Mouse (Mus musculus): Measurements from ENCODE around the gene Nrn1l. TPM values are rescaled to one million over a fixed set of nuclear protein-coding genes. Genes with fewer than 3 reads are reported as not detected.

The Nrn1l gene
- polyA plus RNA-seq, 1 experiment from 2014 or later = 0.73 TPM

GRCm38 (mm10) chr8:105900941-105901616, 7.7 kb downstream of the Nrn1l start:
- Histone ChIP-seq H3K27me3 (ENCODE audit: insufficient read depth, poor library complexity, severe bottlenecking) (no peaks in the 10 kb centered on the region), H3K27ac (peak overlapping the region; percentile 98), H3K36me3 (no peaks in the 10 kb centered on the region), H3K4me1 (replicated peaks) (peaks cover 13% of the 10 kb centered on the region), H3K9me3 (no peaks in the 10 kb centered on the region), H3K4me3 (peak overlapping the region; percentile 93)
- DNase-seq (ENCODE audit: low spot score) = no peak
- 43% methylated on average over 16 of the region's 16 CpGs for WGBS

GRCm38 (mm10) chr8:105919390-105919789, 26.0 kb downstream of the Nrn1l start:
- peaks cover 46% of the 10 kb centered on the region for H3K36me3 ChIP-seq
- H3K9me3 ChIP-seq = no peaks in the 10 kb centered on the region
- H3K4me1 ChIP-seq (replicated peaks) = no peaks in the 10 kb centered on the region
- H3K27ac ChIP-seq = no peak overlapping the region
- no peak for DNase-seq (ENCODE audit: low spot score)
- 85% methylated on average over 3 of the region's 3 CpGs for WGBS
- no peak overlapping the region for H3K4me3 ChIP-seq
- no peaks in the 10 kb centered on the region for H3K27me3 ChIP-seq (ENCODE audit: insufficient read depth, poor library complexity, severe bottlenecking)

GRCm38 (mm10) chr8:105925123-105925522, 31.8 kb downstream of the Nrn1l start:
- Histone ChIP-seq H3K36me3 (peaks cover 31% of the 10 kb centered on the region), H3K27me3 (ENCODE audit: insufficient read depth, poor library complexity, severe bottlenecking) (no peaks in the 10 kb centered on the region), H3K27ac (no peak overlapping the region), H3K4me3 (no peak overlapping the region), H3K4me1 (replicated peaks) (no peaks in the 10 kb centered on the region), H3K9me3 (no peaks in the 10 kb centered on the region)
- 74% methylated on average over 3 of the region's 3 CpGs for WGBS
- no peak for DNase-seq (ENCODE audit: low spot score)

GRCm38 (mm10) chr8:105930602-105931001, 37.2 kb downstream of the Nrn1l start:
- peak overlapping the region; percentile 83 for H3K27ac ChIP-seq
- WGBS = 13% methylated on average over 8 of the region's 8 CpGs
- H3K4me3 ChIP-seq = no peak overlapping the region
- peaks cover 40% of the 10 kb centered on the region for H3K36me3 ChIP-seq
- H3K27me3 ChIP-seq (ENCODE audit: insufficient read depth, poor library complexity, severe bottlenecking) = no peaks in the 10 kb centered on the region
- no peaks in the 10 kb centered on the region for H3K9me3 ChIP-seq
- H3K4me1 ChIP-seq (replicated peaks) = peaks cover 13% of the 10 kb centered on the region
- peak; percentile 82 for DNase-seq (ENCODE audit: low spot score)

- H3K27ac ChIP-seq = no peak overlapping the region
- peaks cover 40% of the 10 kb centered on the region for H3K36me3 ChIP-seq
- no peaks in the 10 kb centered on the region for H3K9me3 ChIP-seq
- H3K4me1 ChIP-seq (replicated peaks) = peaks cover 19% of the 10 kb centered on the region
- DNase-seq (ENCODE audit: low spot score) = no peak
- no peaks in the 10 kb centered on the region for H3K27me3 ChIP-seq (ENCODE audit: insufficient read depth, poor library complexity, severe bottlenecking)
- WGBS = 96% methylated on average over 3 of the region's 3 CpGs
- no peak overlapping the region for H3K4me3 ChIP-seq
Measured at GRCm38 (mm10) chr8:105931271-105931670, 37.9 kb downstream of the Nrn1l start.

- no peaks in the 10 kb centered on the region for H3K27me3 ChIP-seq (ENCODE audit: insufficient read depth, poor library complexity, severe bottlenecking)
- peaks cover 36% of the 10 kb centered on the region for H3K36me3 ChIP-seq
- H3K27ac ChIP-seq = no peak overlapping the region
- WGBS = 92% methylated on average over 11 of the region's 11 CpGs
- H3K9me3 ChIP-seq = no peaks in the 10 kb centered on the region
- no peak for DNase-seq (ENCODE audit: low spot score)
- peaks cover 28% of the 10 kb centered on the region for H3K4me1 ChIP-seq (replicated peaks)
- no peak overlapping the region for H3K4me3 ChIP-seq
Measured at GRCm38 (mm10) chr8:105932525-105932924, 39.2 kb downstream of the Nrn1l start.

GRCm38 (mm10) chr8:105933762-105934161, 40.4 kb downstream of the Nrn1l start, which contains the start of gene Ctrl:
Ctrl (minus strand) TSS chr8:105933862.
- Histone ChIP-seq H3K27me3 (ENCODE audit: insufficient read depth, poor library complexity, severe bottlenecking) (no peaks in the 10 kb centered on the region), H3K27ac (no peak within 1 kb of the TSS), H3K4me3 (no peak within 1 kb of the TSS), H3K4me1 (replicated peaks) (peaks cover 37% of the 10 kb centered on the region), H3K9me3 (no peaks in the 10 kb centered on the region), H3K36me3 (peaks cover 36% of the 10 kb centered on the region)
- no peak for DNase-seq (ENCODE audit: low spot score)
- 90% methylated on average over 2 of the region's 2 CpGs for WGBS

- DNase-seq (ENCODE audit: low spot score) = no peak
- Histone ChIP-seq H3K4me3 (no peak overlapping the region), H3K4me1 (replicated peaks) (peaks cover 37% of the 10 kb centered on the region), H3K27ac (no peak overlapping the region), H3K36me3 (peaks cover 31% of the 10 kb centered on the region), H3K9me3 (no peaks in the 10 kb centered on the region), H3K27me3 (ENCODE audit: insufficient read depth, poor library complexity, severe bottlenecking) (no peaks in the 10 kb centered on the region)
- WGBS = 81% methylated on average over 6 of the region's 6 CpGs
Measured at GRCm38 (mm10) chr8:105935105-105935504, 41.7 kb downstream of the Nrn1l start.

- Histone ChIP-seq H3K27ac (peak overlapping the region; percentile 95), H3K4me3 (peak overlapping the region; percentile 86), H3K27me3 (ENCODE audit: insufficient read depth, poor library complexity, severe bottlenecking) (no peaks in the 10 kb centered on the region), H3K9me3 (no peaks in the 10 kb centered on the region), H3K36me3 (peaks cover 24% of the 10 kb centered on the region), H3K4me1 (replicated peaks) (peaks cover 28% of the 10 kb centered on the region)
- WGBS = 29% methylated on average over 7 of the region's 7 CpGs
- DNase-seq (ENCODE audit: low spot score) = no peak
Measured at GRCm38 (mm10) chr8:105935863-105936603, 42.7 kb downstream of the Nrn1l start.

GRCm38 (mm10) chr8:105936866-105937475, 43.6 kb downstream of the Nrn1l start:
- Histone ChIP-seq H3K4me1 (replicated peaks) (peaks cover 27% of the 10 kb centered on the region), H3K4me3 (peak overlapping the region; percentile 86), H3K36me3 (peaks cover 22% of the 10 kb centered on the region), H3K27me3 (ENCODE audit: insufficient read depth, poor library complexity, severe bottlenecking) (no peaks in the 10 kb centered on the region), H3K27ac (peak overlapping the region; percentile 95), H3K9me3 (no peaks in the 10 kb centered on the region)
- DNase-seq (ENCODE audit: low spot score) = peak; percentile 90
- WGBS = under 1% methylated on average over 30 of the region's 30 CpGs

- Histone ChIP-seq H3K36me3 (peaks cover 16% of the 10 kb centered on the region), H3K4me1 (replicated peaks) (peaks cover 27% of the 10 kb centered on the region), H3K27me3 (ENCODE audit: insufficient read depth, poor library complexity, severe bottlenecking) (no peaks in the 10 kb centered on the region), H3K9me3 (no peaks in the 10 kb centered on the region), H3K27ac (peak overlapping the region; percentile 95), H3K4me3 (peak overlapping the region; percentile 86)
- peak; percentile 53 for DNase-seq (ENCODE audit: low spot score)
- 2% methylated on average over 33 of the region's 33 CpGs for WGBS
Measured at GRCm38 (mm10) chr8:105937496-105938305, 44.3 kb downstream of the Nrn1l start.

- H3K27ac ChIP-seq = peak within 1 kb of the TSS; percentile 95
- 48% methylated on average over 4 of the region's 4 CpGs for WGBS
- DNase-seq (ENCODE audit: low spot score) = no peak
- peak within 1 kb of the TSS; percentile 86 for H3K4me3 ChIP-seq
- H3K4me1 ChIP-seq (replicated peaks) = peaks cover 30% of the 10 kb centered on the region
- no peaks in the 10 kb centered on the region for H3K27me3 ChIP-seq (ENCODE audit: insufficient read depth, poor library complexity, severe bottlenecking)
- no peaks in the 10 kb centered on the region for H3K9me3 ChIP-seq
- H3K36me3 ChIP-seq = peaks cover 16% of the 10 kb centered on the region
Measured at GRCm38 (mm10) chr8:105938306-105938669, 44.9 kb downstream of the Nrn1l start, which contains the start of gene Psmb10. Psmb10 (minus strand) TSS chr8:105938444.
